Mouse (Mus musculus): ENCODE measurements around the gene Cbln3. TPM values are rescaled to one million over a fixed set of nuclear protein-coding genes. Genes with fewer than 3 reads are reported as not detected.

The Cbln3 gene
- polyA plus RNA-seq, 1 experiment from 2014 or later, result 0.14 TPM

DNA sequence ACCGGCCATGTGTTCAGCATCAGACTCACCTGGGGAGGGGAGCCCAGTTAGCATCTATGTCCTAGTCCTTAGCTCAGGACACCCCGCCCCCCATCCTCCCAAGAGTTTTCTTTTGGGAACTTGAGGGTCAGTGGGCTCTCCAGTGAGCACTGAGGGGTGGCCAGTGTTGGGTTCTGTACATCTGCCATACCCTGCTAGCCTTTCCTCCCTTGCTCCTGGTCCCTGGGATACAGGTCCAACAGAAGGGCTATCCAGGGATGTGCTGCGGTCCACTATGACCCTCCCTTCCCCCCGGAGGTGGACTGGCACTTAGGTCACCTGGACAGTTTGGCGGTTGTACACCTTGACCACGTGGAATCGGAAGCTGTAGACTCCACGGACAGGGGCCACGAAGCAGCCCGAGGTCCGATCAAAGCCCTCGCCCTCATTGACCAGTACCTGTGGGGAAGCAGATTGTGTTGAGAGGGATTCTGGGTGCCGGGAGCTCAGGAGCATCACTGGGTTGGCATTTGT lies 987 bp downstream of the Cbln3 start:
- peaks cover 21% of the 10 kb centered on the region for H3K4me1 ChIP-seq (replicated peaks; ENCODE audit: control insufficient read depth, insufficient read depth, low read length)
- no peak overlapping the region for H3K9ac ChIP-seq (replicated peaks; ENCODE audit: low read depth, low read length)
- no peak for ATAC-seq
- no peaks in the 10 kb centered on the region for H3K9me3 ChIP-seq (ENCODE audit: control insufficient read depth, low read length)
- H3K27me3 ChIP-seq (replicated peaks; ENCODE audit: control insufficient read depth, insufficient read depth, low read length), result no peaks in the 10 kb centered on the region
- H3K36me3 ChIP-seq (ENCODE audit: control insufficient read depth, insufficient read depth), result peaks cover 3% of the 10 kb centered on the region; the same call in 1 of the 2 replicates
- no peak overlapping the region for H3K4me2 ChIP-seq (ENCODE audit: low read length)
- 97% methylated on average over 13 of the region's 13 CpGs for WGBS
- H3K4me3 ChIP-seq (replicated peaks; ENCODE audit: low read length), result no peak overlapping the region
- no peak overlapping the region for H3K27ac ChIP-seq (ENCODE audit: low read length)

DNA sequence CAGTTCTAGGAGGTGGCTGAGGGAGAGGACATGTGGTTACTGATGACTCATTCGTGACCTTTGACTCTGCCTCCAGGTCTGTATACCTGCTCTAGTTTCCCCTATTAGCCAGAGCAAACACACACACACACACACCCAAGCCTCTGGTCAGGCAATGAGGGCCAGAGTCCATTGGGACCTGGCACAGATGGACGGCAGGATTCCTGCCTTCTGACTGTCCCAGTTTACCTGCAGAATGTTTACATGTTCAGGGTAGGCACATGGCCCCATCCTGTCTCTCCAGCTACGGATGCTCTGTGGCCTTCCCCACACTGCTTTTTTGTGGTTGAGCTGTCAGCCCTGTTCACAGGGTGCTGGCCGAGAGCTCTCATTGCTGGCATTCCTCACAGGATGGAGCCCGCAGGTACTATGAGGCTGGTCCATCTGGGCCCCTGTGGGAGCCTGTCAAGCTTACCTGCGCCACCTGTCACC lies 2.0 kb downstream of the Cbln3 start:
- H3K4me3 ChIP-seq (replicated peaks; ENCODE audit: low read length), result no peak overlapping the region
- no peak overlapping the region for H3K4me2 ChIP-seq (ENCODE audit: low read length)
- no peak for ATAC-seq
- no peak overlapping the region for H3K9ac ChIP-seq (replicated peaks; ENCODE audit: low read depth, low read length)
- no peak overlapping the region for H3K27ac ChIP-seq (ENCODE audit: low read length)
- no peaks in the 10 kb centered on the region for H3K27me3 ChIP-seq (replicated peaks; ENCODE audit: control insufficient read depth, insufficient read depth, low read length)
- WGBS, result 79% methylated on average over 6 of the region's 6 CpGs
- H3K36me3 ChIP-seq (ENCODE audit: control insufficient read depth, insufficient read depth), result no peaks in the 10 kb centered on the region
- H3K4me1 ChIP-seq (replicated peaks; ENCODE audit: control insufficient read depth, insufficient read depth, low read length), result peaks cover 23% of the 10 kb centered on the region
- H3K9me3 ChIP-seq (ENCODE audit: control insufficient read depth, low read length), result no peaks in the 10 kb centered on the region

DNA sequence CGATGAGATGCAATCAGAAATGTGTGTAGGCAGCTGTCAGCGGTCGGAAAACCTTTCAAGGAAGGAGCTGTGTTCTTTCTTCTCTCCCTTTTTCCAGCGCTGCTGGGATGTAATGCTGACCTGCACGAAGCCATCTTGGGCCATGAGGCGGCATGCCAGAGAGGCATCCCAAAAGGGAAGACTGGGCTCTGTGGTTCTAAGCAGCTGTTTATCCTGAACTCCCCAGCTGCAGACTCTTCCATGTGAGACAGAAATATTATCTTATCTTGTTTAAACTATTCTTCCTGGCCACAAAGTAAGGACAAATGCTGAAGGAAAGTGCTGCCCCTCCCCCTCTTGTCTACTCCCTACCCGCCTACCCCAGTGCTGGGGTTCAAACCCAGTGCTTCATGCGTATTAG lies 3.2 kb downstream of the Cbln3 start:
- no peak for ATAC-seq
- H3K4me1 ChIP-seq (replicated peaks; ENCODE audit: control insufficient read depth, insufficient read depth, low read length), result peaks cover 19% of the 10 kb centered on the region
- no peak overlapping the region for H3K9ac ChIP-seq (replicated peaks; ENCODE audit: low read depth, low read length)
- no peaks in the 10 kb centered on the region for H3K9me3 ChIP-seq (ENCODE audit: control insufficient read depth, low read length)
- no peaks in the 10 kb centered on the region for H3K27me3 ChIP-seq (replicated peaks; ENCODE audit: control insufficient read depth, insufficient read depth, low read length)
- H3K36me3 ChIP-seq (ENCODE audit: control insufficient read depth, insufficient read depth), result no peaks in the 10 kb centered on the region
- no peak overlapping the region for H3K4me3 ChIP-seq (replicated peaks; ENCODE audit: low read length)
- H3K27ac ChIP-seq (ENCODE audit: low read length), result no peak overlapping the region
- no peak overlapping the region for H3K4me2 ChIP-seq (ENCODE audit: low read length)
- 87% methylated on average over 8 of the region's 8 CpGs for WGBS

DNA sequence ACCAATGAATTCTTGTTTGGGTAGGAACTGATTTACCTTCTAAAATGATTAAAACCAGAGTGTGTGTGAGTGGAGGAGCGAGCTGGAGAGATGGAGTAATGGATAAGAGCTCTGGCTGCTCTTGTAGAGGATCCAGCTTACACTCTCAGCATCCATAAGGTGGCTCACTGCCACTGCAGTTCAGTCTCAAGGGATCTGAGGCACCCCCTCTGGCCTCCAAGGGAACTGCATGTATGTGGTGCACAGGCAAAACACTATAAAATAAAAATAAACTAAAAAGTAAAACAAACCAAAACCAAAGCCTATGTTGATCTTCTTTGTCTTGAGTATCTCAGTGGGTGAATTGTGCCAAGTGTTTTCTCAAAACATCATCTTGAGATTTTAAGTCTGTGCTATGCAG lies 4.6 kb downstream of the Cbln3 start:
- ATAC-seq, result peak; percentile 63; the same call in 1 of the 2 replicates
- WGBS, result 34% methylated on average over 1 of the region's 1 CpGs

DNA sequence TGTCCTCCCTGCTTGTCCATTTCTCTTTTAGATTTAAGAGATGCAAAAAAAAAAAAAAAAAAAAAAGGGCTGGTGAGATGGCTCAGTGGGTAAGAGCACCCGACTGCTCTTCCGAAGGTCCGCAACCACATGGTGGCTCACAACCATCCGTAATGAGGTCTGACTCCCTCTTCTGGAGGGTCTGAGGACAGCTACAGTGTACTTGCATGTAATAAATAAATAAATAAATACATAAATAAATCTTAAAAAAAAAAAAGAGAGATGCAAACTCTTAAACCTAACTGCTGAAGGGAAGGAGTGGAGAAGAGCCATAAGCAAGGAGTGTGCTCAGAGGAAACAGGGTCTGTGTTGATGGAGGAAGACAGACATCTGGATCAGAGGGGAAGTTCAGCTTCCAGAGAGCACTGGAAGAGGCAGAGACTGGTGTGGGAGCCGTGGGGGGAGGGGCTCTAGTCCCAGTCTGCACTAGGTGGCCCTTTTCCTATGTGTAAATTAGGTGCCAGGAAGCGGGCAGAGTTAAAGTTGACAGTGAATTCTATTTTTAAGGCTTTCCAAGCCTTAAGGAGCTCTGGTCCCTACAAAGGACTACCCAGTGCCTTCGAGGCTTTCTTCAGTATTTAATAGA lies 5.8 kb downstream of the Cbln3 start:
- peaks cover 12% of the 10 kb centered on the region for H3K4me1 ChIP-seq (replicated peaks; ENCODE audit: control insufficient read depth, insufficient read depth, low read length)
- no peak overlapping the region for H3K9ac ChIP-seq (replicated peaks; ENCODE audit: low read depth, low read length)
- no peak overlapping the region for H3K27ac ChIP-seq (ENCODE audit: low read length)
- WGBS, result 34% methylated on average over 7 of the region's 7 CpGs
- no peak overlapping the region for H3K4me2 ChIP-seq (ENCODE audit: low read length)
- H3K4me3 ChIP-seq (replicated peaks; ENCODE audit: low read length), result no peak overlapping the region
- no peaks in the 10 kb centered on the region for H3K36me3 ChIP-seq (ENCODE audit: control insufficient read depth, insufficient read depth)
- no peak for ATAC-seq
- H3K9me3 ChIP-seq (ENCODE audit: control insufficient read depth, low read length), result no peaks in the 10 kb centered on the region
- no peaks in the 10 kb centered on the region for H3K27me3 ChIP-seq (replicated peaks; ENCODE audit: control insufficient read depth, insufficient read depth, low read length)

More for the DNA sequence above, 4.6 kb downstream of the Cbln3 start:
- H3K9me3 ChIP-seq (ENCODE audit: control insufficient read depth, low read length), result no peaks in the 10 kb centered on the region
- H3K9ac ChIP-seq (replicated peaks; ENCODE audit: low read depth, low read length), result no peak overlapping the region
- H3K4me2 ChIP-seq (ENCODE audit: low read length), result no peak overlapping the region
- no peaks in the 10 kb centered on the region for H3K36me3 ChIP-seq (ENCODE audit: control insufficient read depth, insufficient read depth)
- peaks cover 9% of the 10 kb centered on the region; the same call in 1 of the 2 replicates for H3K4me1 ChIP-seq (replicated peaks; ENCODE audit: control insufficient read depth, insufficient read depth, low read length)
- no peak overlapping the region for H3K4me3 ChIP-seq (replicated peaks; ENCODE audit: low read length)
- no peaks in the 10 kb centered on the region for H3K27me3 ChIP-seq (replicated peaks; ENCODE audit: control insufficient read depth, insufficient read depth, low read length)
- H3K27ac ChIP-seq (ENCODE audit: low read length), result no peak overlapping the region

DNA sequence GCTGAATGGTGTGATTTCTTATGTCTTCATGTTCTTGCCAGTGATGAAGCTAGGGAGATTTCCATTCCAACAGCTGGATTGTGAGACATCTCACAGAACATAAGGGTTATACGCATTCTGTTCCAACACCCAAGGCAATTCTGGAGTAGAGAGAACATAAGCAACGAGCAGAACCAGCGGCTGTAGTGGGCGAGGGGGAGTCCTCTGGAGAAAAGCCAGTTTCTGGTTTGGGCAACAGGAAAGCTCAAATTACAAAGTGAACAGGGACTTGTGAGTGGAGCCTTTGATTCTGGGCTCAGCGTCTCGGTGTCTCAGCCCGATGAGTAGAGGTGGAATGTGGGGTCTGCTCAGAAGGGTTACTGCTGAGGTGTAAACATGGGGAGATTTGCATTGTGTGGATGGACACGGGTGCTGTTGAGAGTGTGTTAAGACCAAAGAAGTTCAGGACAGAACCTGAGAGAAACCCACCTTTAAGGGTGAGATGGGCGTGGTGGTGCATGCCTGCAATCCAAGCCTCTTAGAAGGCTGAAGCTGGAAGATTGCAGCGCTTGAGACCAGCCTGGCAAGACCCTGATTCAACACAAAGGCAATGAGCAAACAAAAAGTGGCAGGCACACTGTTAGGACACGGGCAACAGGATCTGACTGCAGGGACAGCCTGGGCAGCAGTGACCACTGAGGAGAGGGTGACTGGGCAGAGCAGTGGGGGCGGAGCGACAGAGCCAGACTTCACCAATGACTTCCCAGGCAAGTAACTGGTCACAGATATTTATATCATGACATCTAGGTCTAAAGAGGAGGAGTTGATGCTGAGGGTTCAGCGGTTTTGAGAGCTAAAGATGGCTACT lies 6.5 kb downstream of the Cbln3 start:
- Histone ChIP-seq H3K4me1 (replicated peaks; ENCODE audit: control insufficient read depth, insufficient read depth, low read length) (peaks cover 14% of the 10 kb centered on the region), H3K4me3 (replicated peaks; ENCODE audit: low read length) (no peak overlapping the region), H3K9ac (replicated peaks; ENCODE audit: low read depth, low read length) (0 out of 2 replicates have a peak overlapping the region, but pooled peaks have one; percentile 8), H3K36me3 (ENCODE audit: control insufficient read depth, insufficient read depth) (no peaks in the 10 kb centered on the region), H3K9me3 (ENCODE audit: control insufficient read depth, low read length) (no peaks in the 10 kb centered on the region), H3K4me2 (ENCODE audit: low read length) (no peak overlapping the region), H3K27me3 (replicated peaks; ENCODE audit: control insufficient read depth, insufficient read depth, low read length) (no peaks in the 10 kb centered on the region), H3K27ac (ENCODE audit: low read length) (no peak overlapping the region)
- no peak for ATAC-seq
- WGBS, result 32% methylated on average over 14 of the region's 14 CpGs

DNA sequence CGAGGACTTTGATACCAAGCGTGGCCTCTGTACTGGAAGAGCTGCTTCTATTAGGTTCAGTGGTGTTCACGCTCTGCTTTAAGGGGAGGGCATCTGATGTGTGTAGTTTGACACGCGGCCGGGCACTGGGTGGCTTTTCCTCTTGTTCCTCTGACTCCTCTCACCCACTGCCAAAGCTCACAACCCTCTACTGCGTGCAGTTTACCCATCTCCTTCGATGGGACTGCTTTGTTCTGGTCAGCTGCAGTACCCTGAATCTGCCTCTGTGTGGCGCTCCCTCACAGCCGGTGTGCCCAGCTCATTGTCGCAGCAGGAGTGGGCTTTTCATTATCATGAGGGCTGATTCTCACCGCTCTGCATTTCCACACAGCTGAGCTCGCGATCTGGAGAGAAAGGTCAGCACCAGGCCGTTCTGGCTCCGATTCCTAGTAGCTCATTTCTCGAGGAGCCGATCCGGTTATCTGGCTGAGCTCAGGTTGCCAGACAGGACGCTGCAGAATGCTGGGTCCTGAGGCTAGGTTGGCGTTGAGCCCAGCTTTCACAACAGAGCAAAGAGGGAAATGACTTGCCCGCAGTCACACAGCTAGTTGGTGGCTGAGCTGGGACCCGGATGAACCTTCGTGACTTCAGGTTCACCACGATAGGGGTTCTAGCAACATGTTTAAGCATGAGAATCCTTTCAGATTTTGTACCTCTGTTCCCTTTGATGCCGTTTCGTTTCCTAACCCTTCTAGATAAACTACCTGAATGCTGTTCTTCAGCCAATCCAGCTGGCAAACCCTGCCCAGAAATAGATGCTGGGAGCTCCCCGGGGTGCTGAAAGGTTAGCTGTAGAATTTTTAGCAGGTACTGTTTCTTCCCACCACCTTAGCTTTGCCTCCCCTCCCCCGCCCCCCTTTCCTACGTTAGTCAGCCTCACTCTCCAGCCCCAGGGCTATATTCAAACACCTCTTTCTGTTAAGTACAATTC lies 10.2 kb downstream of the Cbln3 start:
- Histone ChIP-seq H3K9me3 (ENCODE audit: control insufficient read depth, low read length) (no peaks in the 10 kb centered on the region), H3K27ac (ENCODE audit: low read length) (no peak overlapping the region), H3K36me3 (ENCODE audit: control insufficient read depth, insufficient read depth) (peaks cover 18% of the 10 kb centered on the region), H3K4me2 (ENCODE audit: low read length) (peak overlapping the region; percentile 37), H3K9ac (replicated peaks; ENCODE audit: low read depth, low read length) (peak overlapping the region; percentile 10), H3K4me1 (replicated peaks; ENCODE audit: control insufficient read depth, insufficient read depth, low read length) (peaks cover 14% of the 10 kb centered on the region), H3K4me3 (replicated peaks; ENCODE audit: low read length) (peak overlapping the region; percentile 23; the same call in 1 of the 2 replicates), H3K27me3 (replicated peaks; ENCODE audit: control insufficient read depth, insufficient read depth, low read length) (no peaks in the 10 kb centered on the region)
- ATAC-seq, result peak; percentile 51
- WGBS, result 15% methylated on average over 30 of the region's 30 CpGs

DNA sequence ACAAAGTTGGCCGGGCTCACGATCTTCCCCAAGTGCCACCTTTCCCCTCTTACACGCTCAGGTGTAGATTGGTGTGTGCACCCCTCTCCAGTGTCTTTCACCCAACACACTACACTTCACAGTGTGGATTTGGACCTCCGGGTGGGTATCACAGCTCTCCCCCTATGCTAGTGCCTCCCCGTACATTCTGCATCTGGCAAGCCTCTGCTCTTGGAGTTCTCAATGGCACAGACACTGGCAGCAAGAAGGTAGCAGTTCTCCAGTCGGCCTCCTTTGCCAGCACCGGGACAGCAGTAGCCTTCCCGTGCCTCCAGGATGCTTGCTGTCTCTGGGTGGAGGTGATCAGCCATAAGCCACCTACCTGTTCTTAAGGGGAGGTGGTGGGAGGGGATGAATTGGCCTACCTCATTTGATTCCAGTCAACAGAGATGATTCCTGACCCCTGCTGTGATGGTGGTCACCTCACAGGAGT lies 10.9 kb downstream of the Cbln3 start:
- WGBS, result 86% methylated on average over 8 of the region's 8 CpGs
- H3K27ac ChIP-seq (ENCODE audit: low read length), result no peak overlapping the region
- peaks cover 23% of the 10 kb centered on the region for H3K36me3 ChIP-seq (ENCODE audit: control insufficient read depth, insufficient read depth)
- H3K9ac ChIP-seq (replicated peaks; ENCODE audit: low read depth, low read length), result peak overlapping the region; percentile 10
- H3K4me1 ChIP-seq (replicated peaks; ENCODE audit: control insufficient read depth, insufficient read depth, low read length), result peaks cover 14% of the 10 kb centered on the region
- no peak overlapping the region for H3K4me3 ChIP-seq (replicated peaks; ENCODE audit: low read length)
- peak; percentile 11; the same call in 1 of the 2 replicates for ATAC-seq
- peak overlapping the region; percentile 37; the same call in 1 of the 2 replicates for H3K4me2 ChIP-seq (ENCODE audit: low read length)
- no peaks in the 10 kb centered on the region for H3K9me3 ChIP-seq (ENCODE audit: control insufficient read depth, low read length)
- H3K27me3 ChIP-seq (replicated peaks; ENCODE audit: control insufficient read depth, insufficient read depth, low read length), result no peaks in the 10 kb centered on the region

All from forebrain, embryonic 16.5 days (tissue).